Mouse (Mus musculus): ENCODE results near the gene Ankrd12.

The Ankrd12 gene

GRCm38 (mm10) chr17:66076934-66077333 lies at the start of gene Ankrd12:
Gene Ankrd12, minus strand, starts transcription at chr17:66077089.
- peak; percentile 83 to 95 for DNase-seq (ENCODE audit: low spot score in 2 of 2)

DNA sequence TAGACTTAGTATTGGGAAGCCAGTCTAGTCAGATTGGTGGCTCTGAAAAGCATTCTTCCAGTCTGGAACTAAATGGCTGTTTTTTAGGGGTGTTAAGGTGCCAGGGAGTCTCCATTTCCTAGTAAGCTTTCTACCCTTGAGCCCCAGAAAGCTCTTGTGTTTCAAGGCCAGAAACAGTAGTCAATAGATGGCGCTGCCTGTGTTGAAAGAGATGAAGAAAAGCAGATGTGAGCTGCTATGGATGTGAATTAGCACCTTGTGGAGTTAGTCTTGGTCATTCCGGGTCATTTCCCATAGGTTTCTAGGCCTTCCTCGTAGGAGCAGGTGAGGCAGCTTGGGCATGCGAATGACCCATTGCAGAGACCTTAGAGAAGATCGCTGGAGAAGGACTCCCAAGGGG lies 48.3 kb upstream of the Ankrd12 start:
- DNase-seq (ENCODE audit: low spot score in 2 of 2), result no peak

- no peak for DNase-seq (ENCODE audit: low spot score in 2 of 2)
Observed at GRCm38 (mm10) chr17:66123816-66124610, 47.1 kb upstream of the Ankrd12 start.

DNA sequence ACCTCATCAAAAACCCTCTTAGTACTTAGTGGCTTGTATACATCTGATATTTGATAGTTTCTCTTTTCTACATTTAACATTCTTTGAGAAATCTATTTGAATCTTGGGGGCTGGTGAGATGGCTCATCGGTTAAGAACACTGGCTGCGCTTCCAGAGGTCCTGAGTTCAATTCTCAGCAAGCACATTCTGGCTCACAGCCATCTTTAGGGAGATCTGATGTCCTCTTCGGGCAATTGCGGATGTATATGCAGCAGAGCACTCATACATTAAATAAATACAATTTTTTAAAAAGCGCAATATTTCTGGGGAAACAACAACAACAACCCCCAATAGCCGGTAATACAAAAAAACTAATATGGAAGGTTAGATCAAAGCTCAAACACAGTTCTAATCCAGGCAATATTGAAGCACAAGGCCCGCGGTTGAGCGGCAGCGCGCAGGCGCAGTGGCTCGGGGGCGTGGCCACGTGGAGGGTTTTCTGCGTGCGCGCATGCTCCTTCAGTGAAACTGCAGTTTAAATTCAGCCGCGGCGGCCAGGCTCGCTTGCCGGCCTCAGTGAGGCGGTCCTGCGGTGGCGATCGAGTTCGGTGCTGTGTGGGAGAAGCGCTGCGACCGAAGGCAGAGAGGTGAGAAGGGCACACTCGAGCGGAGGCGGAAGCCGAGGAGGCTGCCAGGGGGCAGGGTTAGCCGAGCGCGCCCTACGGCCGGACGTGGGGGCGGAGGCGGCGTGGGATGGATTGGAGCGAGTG lies 46.4 kb upstream of the Ankrd12 start, which contains the start of gene Ddx11:
Gene Ddx11 (plus strand): TSS at position 455 of the 750 bp plus-strand sequence.
- peak; percentile 92 to 97 for DNase-seq (ENCODE audit: low spot score in 2 of 2)

DNA sequence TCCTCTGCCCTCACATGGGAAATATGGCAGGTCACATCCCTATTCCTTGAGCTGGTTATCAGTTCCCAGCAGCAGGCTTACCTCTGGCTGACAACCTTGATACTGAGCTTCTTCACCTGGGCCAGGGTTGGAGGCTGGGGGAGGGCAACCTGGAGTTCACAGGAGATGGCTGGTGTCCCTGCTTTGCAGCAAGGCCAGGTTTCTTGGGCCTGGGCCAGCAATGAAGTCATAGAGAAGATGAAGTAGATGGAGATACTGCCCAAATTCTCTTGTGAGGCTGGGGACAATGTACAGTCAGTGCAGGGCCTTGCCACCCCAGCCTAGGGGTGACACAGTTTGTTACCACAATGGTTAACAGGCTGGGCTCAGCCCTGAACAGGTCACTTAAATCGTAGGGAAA lies 43.8 kb upstream of the Ankrd12 start:
- DNase-seq (ENCODE audit: low spot score in 2 of 2), result no peak

DNA sequence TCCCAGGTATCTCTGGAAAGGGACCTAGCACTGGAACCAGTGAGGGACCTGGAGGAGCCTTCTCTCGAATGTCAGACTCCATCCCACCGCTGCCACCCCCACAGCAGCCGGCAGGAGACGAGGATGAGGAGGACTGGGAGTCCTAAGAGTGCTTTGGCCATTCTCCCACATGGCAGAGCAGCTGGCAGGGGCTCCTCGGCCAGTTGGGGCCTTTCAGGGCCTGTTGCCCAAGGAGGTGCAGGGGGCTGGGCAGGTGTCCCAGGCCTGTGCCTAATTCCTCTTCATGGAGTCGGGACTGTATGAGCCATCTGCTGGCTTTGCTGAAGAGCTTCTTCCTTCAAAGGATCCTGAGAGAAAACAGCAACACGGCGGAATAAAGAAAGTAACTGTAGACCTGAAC lies 42.1 kb upstream of the Ankrd12 start:
- no peak for DNase-seq (ENCODE audit: low spot score in 2 of 2)

DNA sequence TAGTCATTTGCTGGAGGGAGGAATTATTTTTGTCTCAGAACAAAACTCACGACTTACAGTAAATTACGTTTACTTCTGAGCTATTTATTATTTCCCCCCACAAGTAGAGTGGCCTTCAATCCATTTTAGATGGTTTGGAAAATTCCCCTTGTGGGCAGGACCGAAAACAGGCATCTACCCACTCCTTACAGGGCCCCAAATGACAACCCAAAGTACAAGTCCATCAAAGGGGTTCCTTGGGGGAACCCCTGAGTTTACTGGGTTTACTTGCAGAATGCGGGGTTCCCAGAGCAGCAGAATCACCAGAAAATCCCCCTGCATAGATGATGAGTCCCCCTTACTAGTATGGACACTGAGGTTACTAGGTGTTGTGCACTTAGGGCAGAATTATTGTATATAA lies 35.3 kb upstream of the Ankrd12 start:
- DNase-seq (ENCODE audit: low spot score in 2 of 2), result no peak

DNA sequence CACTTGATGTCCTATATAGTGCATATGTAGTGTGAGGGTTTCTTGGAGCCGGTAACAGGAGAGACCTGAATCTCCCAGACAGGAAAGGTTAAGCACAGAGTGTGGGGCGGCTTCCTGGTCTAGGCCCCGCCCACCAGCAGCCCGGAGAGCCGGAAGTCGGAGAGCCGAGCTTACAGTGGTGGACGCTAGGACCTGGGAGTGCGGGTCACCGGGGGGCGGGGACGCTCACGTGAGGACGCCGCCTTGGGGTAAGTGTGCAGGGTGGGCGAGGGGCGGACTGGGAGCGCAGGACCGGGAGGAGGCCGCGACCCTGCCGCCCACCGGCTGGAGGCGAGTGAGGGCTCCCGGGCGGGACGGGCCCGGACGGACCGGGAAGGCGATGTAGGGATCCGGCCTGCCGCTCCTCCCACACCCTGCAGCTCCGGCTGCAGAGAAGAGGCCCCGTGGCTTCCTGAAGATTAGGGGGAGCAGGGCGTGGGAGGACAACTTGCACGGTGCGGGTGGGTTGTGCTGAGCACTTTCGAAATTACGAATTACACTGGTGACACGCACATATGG lies 34.6 kb upstream of the Ankrd12 start, which contains the start of gene Washc1:
Gene Washc1 (plus strand): TSS at position 144 of the 558 bp plus-strand sequence.
- peak; percentile 50 to 83 for DNase-seq (ENCODE audit: low spot score in 2 of 2)

DNA sequence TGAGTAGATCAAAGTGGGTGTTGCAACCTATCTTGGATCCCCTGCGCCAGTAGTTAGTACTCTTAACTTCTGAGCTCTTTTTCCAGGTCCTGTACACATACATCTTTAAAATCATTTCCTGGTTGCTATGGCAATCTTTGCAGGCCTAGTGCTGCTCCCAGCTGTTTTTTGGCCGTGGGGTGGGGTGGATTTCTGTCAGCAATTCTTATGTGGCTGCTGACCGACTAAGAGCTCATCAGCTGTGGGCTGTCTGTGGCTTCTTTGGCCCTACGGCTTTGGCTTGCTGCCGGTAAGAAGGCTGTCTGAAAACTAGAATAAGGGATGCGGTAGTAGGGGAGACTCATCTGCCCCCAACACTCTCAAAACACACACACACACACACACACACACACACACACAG lies 33.9 kb upstream of the Ankrd12 start:
- no peak for DNase-seq (ENCODE audit: low spot score in 2 of 2)

GRCm38 (mm10) chr17:66108198-66108597 lies 31.3 kb upstream of the Ankrd12 start:
- no peak for DNase-seq (ENCODE audit: low spot score in 2 of 2)

DNA sequence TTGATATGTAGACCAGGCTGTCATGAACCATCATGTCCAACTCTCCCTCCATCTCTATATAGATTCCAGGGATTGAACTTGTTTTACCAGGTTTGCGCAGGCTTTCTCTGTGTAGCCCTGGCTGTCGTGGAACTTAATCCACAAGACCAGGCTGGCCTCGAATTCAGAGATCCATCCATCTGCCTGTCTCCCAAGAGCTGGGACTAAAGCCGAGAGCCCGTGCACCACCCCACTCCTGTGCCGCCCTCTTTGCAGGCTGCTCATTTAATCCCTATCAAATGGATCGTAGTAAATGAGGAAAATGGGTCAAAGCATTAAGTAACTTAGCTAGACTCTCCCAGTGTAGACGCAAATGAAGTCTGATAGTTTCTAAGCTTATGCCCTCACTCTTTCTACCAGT lies 30.6 kb upstream of the Ankrd12 start:
- no peak for DNase-seq (ENCODE audit: low spot score in 2 of 2)

DNA sequence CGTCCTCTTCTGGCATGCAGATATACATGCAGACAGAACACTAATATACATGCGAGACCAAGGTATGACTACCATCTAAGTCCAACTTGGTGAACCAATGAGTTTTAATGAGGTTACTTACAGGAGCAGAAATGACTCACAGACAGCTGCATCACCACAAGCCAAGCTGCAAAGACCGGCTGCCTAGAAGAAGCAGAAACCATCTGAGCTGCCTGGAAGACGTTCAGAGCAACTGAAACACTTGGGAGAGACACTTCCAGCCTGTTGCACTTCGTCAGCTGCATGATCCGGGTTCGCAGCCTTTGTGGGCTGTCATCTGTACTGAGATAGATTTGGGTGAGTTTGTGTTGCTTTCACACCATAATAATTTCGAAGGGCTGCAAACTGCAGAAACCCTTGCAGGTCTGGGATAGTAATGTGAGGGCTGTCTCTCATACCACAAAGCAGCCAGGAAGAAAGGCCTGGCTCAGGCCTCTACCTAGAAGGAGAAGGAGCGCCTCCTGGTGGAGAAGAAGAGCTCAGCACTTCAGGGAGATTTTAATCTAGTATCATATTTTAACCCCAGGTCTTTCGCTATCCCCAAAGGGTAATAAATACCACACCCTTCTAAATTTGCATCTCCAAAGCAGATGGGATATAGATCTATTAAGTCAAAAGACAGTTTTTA lies 29.8 kb upstream of the Ankrd12 start:
- DNase-seq (ENCODE audit: low spot score in 2 of 2), result peak in 1 of 2 experiments; percentile 62

GRCm38 (mm10) chr17:66104076-66104475 lies 27.2 kb upstream of the Ankrd12 start:
- no peak for DNase-seq (ENCODE audit: low spot score in 2 of 2)

GRCm38 (mm10) chr17:66101380-66102330 lies 24.8 kb upstream of the Ankrd12 start, which contains the start of gene Ndufv2:
Gene Ndufv2, minus strand, starts transcription at chr17:66101559.
- peak; percentile 73 to 94 for DNase-seq (ENCODE audit: low spot score in 2 of 2)

DNA sequence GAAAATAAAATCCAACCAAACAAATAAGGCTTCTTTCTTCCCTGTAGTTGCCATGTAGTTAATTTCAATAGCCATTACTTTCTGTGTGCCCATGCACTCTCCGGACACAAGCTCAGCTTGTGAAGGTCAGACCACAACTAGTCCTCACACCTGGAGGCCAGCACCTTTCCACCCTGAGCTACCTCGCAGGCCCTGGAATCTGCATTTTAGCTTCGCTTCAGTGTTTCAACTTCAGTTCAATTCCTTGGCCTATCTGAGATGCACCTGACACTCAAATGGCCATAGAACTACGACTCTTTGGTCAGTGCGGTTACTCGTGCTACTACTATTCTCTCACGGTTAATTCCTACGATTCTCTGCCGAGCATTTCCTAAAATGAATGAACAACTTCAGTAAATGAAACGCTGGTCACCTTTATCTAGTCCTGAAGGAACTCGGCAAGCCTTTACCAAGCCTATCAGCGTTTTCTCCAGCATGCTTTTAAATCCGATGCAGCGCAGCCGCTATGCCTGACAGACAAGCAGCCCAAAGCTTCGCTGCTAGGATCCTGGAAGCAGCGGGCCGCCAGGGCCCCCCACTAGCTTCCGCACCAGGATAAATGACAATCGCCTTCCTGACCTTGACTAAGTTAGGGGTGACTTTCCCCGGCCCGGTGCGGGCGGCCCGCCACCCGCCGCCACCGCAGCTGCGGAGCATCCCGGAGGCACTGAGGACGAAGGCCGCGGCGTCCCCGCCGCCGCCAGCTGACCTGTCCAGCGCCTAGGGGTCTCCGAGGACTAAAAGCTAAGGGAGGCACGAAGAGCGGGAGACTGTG lies 23.9 kb upstream of the Ankrd12 start:
- no peak for DNase-seq (ENCODE audit: low spot score in 2 of 2)

DNA sequence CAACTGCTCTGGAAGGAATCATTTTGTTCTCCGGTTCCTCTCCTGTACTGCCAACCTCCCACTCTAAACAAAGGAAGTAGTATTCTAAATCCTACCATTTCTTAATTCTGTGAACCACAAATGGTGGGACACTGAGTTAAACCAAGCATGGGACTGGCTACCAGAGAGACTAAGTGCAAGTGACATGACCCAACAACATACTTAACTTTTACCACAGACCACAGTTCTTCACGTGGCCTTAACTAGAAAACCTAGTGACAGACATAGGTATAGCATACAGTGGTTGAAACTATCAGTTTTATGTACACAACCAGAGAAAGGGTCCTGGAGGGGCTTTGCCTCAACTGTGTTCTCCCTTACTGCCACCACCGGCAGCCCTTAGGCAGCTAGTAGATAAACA lies 15.8 kb upstream of the Ankrd12 start:
- DNase-seq (ENCODE audit: low spot score in 2 of 2), result no peak

DNA sequence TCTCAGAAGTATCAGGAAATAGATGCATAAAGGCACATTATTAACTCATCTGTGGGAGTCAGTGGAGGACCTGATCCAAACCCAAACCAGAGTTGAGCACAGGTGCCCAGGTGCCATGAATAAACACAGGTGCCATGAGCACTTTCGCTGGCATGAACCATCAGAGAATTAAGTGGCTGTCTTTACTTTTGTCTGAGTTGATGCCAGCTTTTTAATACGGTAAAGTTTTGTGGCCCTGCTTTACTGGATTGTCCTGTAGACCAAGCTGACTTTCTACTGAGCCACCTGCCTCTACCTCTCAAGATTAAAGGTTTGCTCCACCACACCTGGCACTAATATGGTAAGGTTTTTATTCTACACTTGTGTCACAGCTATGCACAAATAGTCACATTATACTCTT lies 15.2 kb upstream of the Ankrd12 start:
- no peak for DNase-seq (ENCODE audit: low spot score in 2 of 2)

- no peak for DNase-seq (ENCODE audit: low spot score in 2 of 2)
Observed at GRCm38 (mm10) chr17:66091392-66091791, 14.5 kb upstream of the Ankrd12 start.

DNA sequence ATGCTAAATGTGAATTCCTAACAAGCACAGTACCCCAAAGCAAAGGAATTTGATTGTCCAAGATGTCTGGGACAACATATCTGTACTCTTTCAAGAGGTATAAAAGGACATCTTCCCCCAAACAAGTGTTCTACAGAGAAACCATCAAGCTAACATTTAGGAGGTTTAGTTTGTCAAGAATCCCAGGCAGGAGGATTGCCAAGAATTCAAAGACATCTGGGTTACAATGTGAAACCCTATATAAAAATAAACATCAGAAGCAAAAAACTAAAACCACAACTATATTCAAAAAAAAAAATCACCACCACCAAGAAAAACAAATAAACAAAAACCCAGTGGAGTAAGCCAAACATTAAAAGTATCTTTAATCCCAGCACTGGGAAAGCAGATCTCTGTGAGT lies 13.4 kb upstream of the Ankrd12 start:
- no peak for DNase-seq (ENCODE audit: low spot score in 2 of 2)

DNA sequence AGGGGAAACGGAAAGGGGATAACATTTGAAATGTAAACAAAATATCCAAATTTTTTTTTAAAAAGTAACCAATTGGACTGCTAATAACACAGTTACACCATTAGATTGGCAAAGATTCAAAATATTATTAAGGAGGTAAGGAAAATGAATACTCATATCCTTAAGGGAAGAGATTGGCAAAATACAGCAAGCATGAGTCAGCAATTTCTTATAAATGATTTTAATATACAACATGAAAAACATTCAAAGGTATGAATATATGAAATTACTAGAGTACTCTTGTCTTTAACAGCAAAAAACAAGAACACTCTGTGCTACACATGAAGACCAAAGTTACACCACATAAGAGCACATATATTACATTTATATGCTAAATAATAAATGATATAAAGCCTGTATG lies 8.1 kb upstream of the Ankrd12 start:
- no peak for DNase-seq (ENCODE audit: low spot score in 2 of 2)

Data from cerebellum, postnatal 4 days (tissue).